Mouse (Mus musculus) cerebellum, postnatal 25 days (tissue): Measurements from ENCODE around the gene Midn.
A peak's percentile ranks its signal among the peaks of the same experiment; 100 is the strongest.

Source experiments
- DNase-seq, 2 experiments: peaks; one replicate each; pipeline ENCODE4 v3.0.0; 2021; ENCODE audit warnings: mixed read lengths in 2 of 2

Gene Midn

GRCm38 (mm10) chr10:80144864-80145838, 2.9 kb upstream of the Midn start:
- peak; percentile 82 to 89 for DNase-seq

- DNase-seq, result peak in 1 of 2 experiments; percentile 73
Observed at GRCm38 (mm10) chr10:80145896-80146295, 2.2 kb upstream of the Midn start.

GRCm38 (mm10) chr10:80146568-80147011, 1.5 kb upstream of the Midn start:
- peak in 1 of 2 experiments; percentile 53 for DNase-seq

- peak in 1 of 2 experiments; percentile 49 for DNase-seq
Observed at GRCm38 (mm10) chr10:80147146-80147718, 840 bp upstream of the Midn start.

GRCm38 (mm10) chr10:80148610-80149290, 678 bp downstream of the Midn start:
- peak; percentile 96 to 98 for DNase-seq

GRCm38 (mm10) chr10:80149291-80150225, 1.5 kb downstream of the Midn start:
- peak; percentile 96 to 98 for DNase-seq

- DNase-seq, result peak; percentile 75 to 80
Observed at GRCm38 (mm10) chr10:80150226-80151210, 2.4 kb downstream of the Midn start.

- peak; percentile 68 to 77 for DNase-seq
Observed at GRCm38 (mm10) chr10:80151211-80152034, 3.4 kb downstream of the Midn start.

GRCm38 (mm10) chr10:80152071-80152872, 4.2 kb downstream of the Midn start:
- peak in 1 of 2 experiments; percentile 49 for DNase-seq

- DNase-seq, result peak in 1 of 2 experiments; percentile 60
Observed at GRCm38 (mm10) chr10:80152873-80153260, 4.8 kb downstream of the Midn start.

GRCm38 (mm10) chr10:80153713-80154112, 5.6 kb downstream of the Midn start:
- no peak for DNase-seq

GRCm38 (mm10) chr10:80154384-80154783, 6.3 kb downstream of the Midn start:
- DNase-seq, result no peak

GRCm38 (mm10) chr10:80155277-80155676, 7.2 kb downstream of the Midn start:
- peak in 1 of 2 experiments; percentile 40 for DNase-seq

GRCm38 (mm10) chr10:80156002-80156751, 8.1 kb downstream of the Midn start:
- DNase-seq, result no peak

- no peak for DNase-seq
Observed at GRCm38 (mm10) chr10:80156752-80157053, 8.6 kb downstream of the Midn start.

- no peak for DNase-seq
Observed at GRCm38 (mm10) chr10:80157141-80157929, 9.3 kb downstream of the Midn start.

GRCm38 (mm10) chr10:80158307-80158986, 10.4 kb downstream of the Midn start:
- peak in 1 of 2 experiments; percentile 51 for DNase-seq
